Mouse (Mus musculus): ENCODE measurements around the gene Itgb6. TPM values are rescaled to one million over a fixed set of nuclear protein-coding genes. Genes with fewer than 3 reads are reported as not detected.

Itgb6 gene
- polyA plus RNA-seq, 1 experiment = not detected

DNA sequence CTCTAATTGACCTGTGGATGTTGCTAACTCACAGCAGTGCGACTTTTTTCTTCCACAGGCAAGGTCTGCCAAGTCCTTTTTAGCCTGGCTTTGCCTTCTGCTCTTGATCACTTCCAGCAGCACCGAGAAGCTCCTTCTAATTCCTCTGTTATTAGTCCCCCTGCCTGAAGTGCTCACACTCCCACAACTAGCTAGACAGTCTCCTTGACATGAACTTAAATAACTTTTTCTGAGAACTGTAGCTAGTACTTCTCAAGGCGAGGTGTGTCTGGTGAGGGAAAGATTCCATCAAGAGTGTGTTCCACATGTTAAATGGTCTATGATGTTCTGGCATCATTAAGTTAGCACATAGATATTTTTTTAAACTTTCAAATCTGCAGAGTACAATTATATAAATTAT, 15.6 kb downstream of the Itgb6 start:
- WGBS = 85% methylated on average over 3 of the region's 3 CpGs
- Histone ChIP-seq H3K27me3 (ENCODE audit: control insufficient read depth, insufficient read depth, low read length) (no peaks in the 10 kb centered on the region), H3K36me3 (ENCODE audit: control insufficient read depth, insufficient read depth, low read length) (no peaks in the 10 kb centered on the region), H3K27ac (ENCODE audit: insufficient read depth, low read length) (no peak overlapping the region), H3K4me3 (ENCODE audit: extremely low read depth, insufficient read depth, insufficient read length) (no peak overlapping the region), H3K4me1 (ENCODE audit: control insufficient read depth, insufficient read depth, insufficient read length) (no peaks in the 10 kb centered on the region)
- no peak for TF ChIP-seq POLR2A (IDR thresholded peaks at IDR 0.05; ENCODE audit: low read depth, low read length)
- no peak for TF ChIP-seq CTCF (IDR thresholded peaks at IDR 0.05; ENCODE audit: extremely low read depth, insufficient read depth, insufficient read length, insufficient replicate concordance)
- no peak for DNase-seq (ENCODE audit: low read depth in 1 of 2, low spot score in 2 of 2)

DNA sequence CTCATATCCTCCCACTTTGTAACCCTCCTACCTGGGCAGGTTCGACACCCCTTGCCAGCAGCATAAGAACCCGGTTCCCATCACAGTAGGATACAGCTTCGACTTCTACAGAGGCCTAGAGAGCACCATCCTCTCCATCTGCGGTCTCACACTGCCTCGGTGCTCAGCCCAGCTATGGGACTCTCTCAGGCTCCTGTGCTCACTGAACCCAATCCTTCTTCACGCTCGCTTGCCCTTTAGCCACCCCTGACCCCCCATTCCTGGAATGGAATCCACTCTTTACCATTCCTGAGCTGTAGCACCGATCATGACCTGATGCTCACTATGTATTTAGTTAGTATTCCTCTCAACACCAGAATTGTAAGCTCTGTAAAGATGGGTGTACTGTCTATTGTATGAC, 17.0 kb downstream of the Itgb6 start:
- no peaks in the 10 kb centered on the region for H3K27me3 ChIP-seq (ENCODE audit: control insufficient read depth, insufficient read depth, low read length)
- TF ChIP-seq CTCF (IDR thresholded peaks at IDR 0.05; ENCODE audit: extremely low read depth, insufficient read depth, insufficient read length, insufficient replicate concordance) = no peak
- no peaks in the 10 kb centered on the region for H3K4me1 ChIP-seq (ENCODE audit: control insufficient read depth, insufficient read depth, insufficient read length)
- DNase-seq (ENCODE audit: low read depth in 1 of 2, low spot score in 2 of 2) = no peak
- 91% methylated on average over 8 of the region's 8 CpGs for WGBS
- H3K36me3 ChIP-seq (ENCODE audit: control insufficient read depth, insufficient read depth, low read length) = no peaks in the 10 kb centered on the region
- H3K4me3 ChIP-seq (ENCODE audit: extremely low read depth, insufficient read depth, insufficient read length) = no peak overlapping the region
- no peak overlapping the region for H3K27ac ChIP-seq (ENCODE audit: insufficient read depth, low read length)

DNA sequence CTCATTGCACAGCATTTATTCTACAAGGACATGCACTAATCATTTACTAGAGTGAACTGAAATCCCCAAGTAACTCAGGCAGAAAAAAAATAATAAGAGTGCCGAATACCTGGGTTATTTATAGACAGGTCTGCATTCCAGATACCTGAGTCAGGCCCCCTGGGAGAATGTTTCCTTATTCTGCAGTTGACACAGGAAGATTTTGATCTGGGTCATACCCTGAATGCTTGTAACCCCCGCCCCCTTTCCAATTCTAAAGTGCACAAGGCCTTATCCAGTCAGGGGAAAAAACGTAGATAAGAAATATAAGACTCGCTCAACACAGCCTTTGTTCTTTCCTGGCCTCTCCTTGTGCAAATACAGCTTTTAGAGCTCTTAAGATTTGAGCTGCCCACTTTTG, 19.1 kb downstream of the Itgb6 start:
- no peaks in the 10 kb centered on the region for H3K4me1 ChIP-seq (ENCODE audit: control insufficient read depth, insufficient read depth, insufficient read length)
- no peak for DNase-seq (ENCODE audit: low read depth in 1 of 2, low spot score in 2 of 2)
- H3K36me3 ChIP-seq (ENCODE audit: control insufficient read depth, insufficient read depth, low read length) = no peaks in the 10 kb centered on the region
- no peak overlapping the region for H3K27ac ChIP-seq (ENCODE audit: insufficient read depth, low read length)
- 76% methylated on average over 4 of the region's 4 CpGs for WGBS
- H3K27me3 ChIP-seq (ENCODE audit: control insufficient read depth, insufficient read depth, low read length) = no peaks in the 10 kb centered on the region
- no peak for TF ChIP-seq POLR2A (IDR thresholded peaks at IDR 0.05; ENCODE audit: low read depth, low read length)
- TF ChIP-seq CTCF (IDR thresholded peaks at IDR 0.05; ENCODE audit: extremely low read depth, insufficient read depth, insufficient read length, insufficient replicate concordance) = no peak
- no peak overlapping the region for H3K4me3 ChIP-seq (ENCODE audit: extremely low read depth, insufficient read depth, insufficient read length)

GRCm38 (mm10) chr2:60700956-60701355, 21.5 kb downstream of the Itgb6 start:
- H3K27ac ChIP-seq (ENCODE audit: insufficient read depth, low read length) = no peak overlapping the region
- WGBS = 93% methylated on average over 4 of the region's 4 CpGs
- no peak for TF ChIP-seq CTCF (IDR thresholded peaks at IDR 0.05; ENCODE audit: extremely low read depth, insufficient read depth, insufficient read length, insufficient replicate concordance)
- TF ChIP-seq POLR2A (IDR thresholded peaks at IDR 0.05; ENCODE audit: low read depth, low read length) = no peak
- H3K4me3 ChIP-seq (ENCODE audit: extremely low read depth, insufficient read depth, insufficient read length) = no peak overlapping the region
- no peaks in the 10 kb centered on the region for H3K27me3 ChIP-seq (ENCODE audit: control insufficient read depth, insufficient read depth, low read length)
- H3K4me1 ChIP-seq (ENCODE audit: control insufficient read depth, insufficient read depth, insufficient read length) = no peaks in the 10 kb centered on the region
- DNase-seq (ENCODE audit: low read depth in 1 of 2, low spot score in 2 of 2) = no peak
- no peaks in the 10 kb centered on the region for H3K36me3 ChIP-seq (ENCODE audit: control insufficient read depth, insufficient read depth, low read length)

DNA sequence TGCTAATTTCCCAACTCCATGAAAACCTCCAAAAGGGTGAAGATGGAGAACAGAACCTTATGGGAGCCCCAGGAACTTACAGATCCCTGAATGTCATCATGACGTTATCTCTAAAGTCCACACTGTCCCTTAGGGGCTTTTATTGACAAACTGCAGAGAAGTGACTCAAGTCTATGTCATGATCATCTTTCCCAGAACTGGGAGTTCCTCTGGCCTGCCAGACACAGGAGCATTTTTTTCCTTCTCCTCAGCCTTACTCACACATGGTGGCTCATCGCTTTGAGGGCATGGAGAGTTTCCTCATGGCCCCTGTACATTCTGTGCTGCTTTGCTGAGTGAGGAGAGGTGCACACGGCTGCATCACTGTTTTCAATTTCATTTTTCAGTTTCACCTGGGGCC, 22.4 kb downstream of the Itgb6 start:
- TF ChIP-seq POLR2A (IDR thresholded peaks at IDR 0.05; ENCODE audit: low read depth, low read length) (no peak), CTCF (IDR thresholded peaks at IDR 0.05; ENCODE audit: extremely low read depth, insufficient read depth, insufficient read length, insufficient replicate concordance) (no peak)
- 87% methylated on average over 3 of the region's 3 CpGs for WGBS
- DNase-seq (ENCODE audit: low read depth in 1 of 2, low spot score in 2 of 2) = no peak
- Histone ChIP-seq H3K27me3 (ENCODE audit: control insufficient read depth, insufficient read depth, low read length) (no peaks in the 10 kb centered on the region), H3K27ac (ENCODE audit: insufficient read depth, low read length) (no peak overlapping the region), H3K4me1 (ENCODE audit: control insufficient read depth, insufficient read depth, insufficient read length) (no peaks in the 10 kb centered on the region), H3K4me3 (ENCODE audit: extremely low read depth, insufficient read depth, insufficient read length) (no peak overlapping the region), H3K36me3 (ENCODE audit: control insufficient read depth, insufficient read depth, low read length) (no peaks in the 10 kb centered on the region)

DNA sequence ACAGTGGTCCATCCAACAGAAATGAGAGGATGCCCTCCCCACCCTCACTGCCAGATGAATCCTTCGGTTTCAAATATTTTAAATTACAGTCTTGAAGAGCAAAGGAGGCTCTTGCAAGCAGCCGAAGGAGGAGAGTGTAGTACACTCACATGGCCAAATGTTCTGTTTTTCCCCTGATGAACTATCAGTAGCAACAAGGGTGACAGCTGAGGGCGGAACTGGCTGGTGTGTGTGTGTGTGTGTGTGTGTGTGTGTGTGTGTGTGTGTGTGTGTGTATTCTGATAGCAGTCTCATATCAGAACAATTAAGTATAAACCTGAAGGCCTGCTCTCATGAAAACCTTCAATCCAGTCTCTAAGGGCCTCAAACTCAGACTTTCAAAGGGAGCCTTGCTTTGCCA, 22.9 kb downstream of the Itgb6 start:
- H3K27me3 ChIP-seq (ENCODE audit: control insufficient read depth, insufficient read depth, low read length) = no peaks in the 10 kb centered on the region
- no peak for TF ChIP-seq CTCF (IDR thresholded peaks at IDR 0.05; ENCODE audit: extremely low read depth, insufficient read depth, insufficient read length, insufficient replicate concordance)
- TF ChIP-seq POLR2A (IDR thresholded peaks at IDR 0.05; ENCODE audit: low read depth, low read length) = no peak
- no peak overlapping the region for H3K4me3 ChIP-seq (ENCODE audit: extremely low read depth, insufficient read depth, insufficient read length)
- WGBS = 86% methylated on average over 3 of the region's 3 CpGs
- no peak for DNase-seq (ENCODE audit: low read depth in 1 of 2, low spot score in 2 of 2)
- no peak overlapping the region for H3K27ac ChIP-seq (ENCODE audit: insufficient read depth, low read length)
- H3K4me1 ChIP-seq (ENCODE audit: control insufficient read depth, insufficient read depth, insufficient read length) = no peaks in the 10 kb centered on the region
- H3K36me3 ChIP-seq (ENCODE audit: control insufficient read depth, insufficient read depth, low read length) = no peaks in the 10 kb centered on the region

DNA sequence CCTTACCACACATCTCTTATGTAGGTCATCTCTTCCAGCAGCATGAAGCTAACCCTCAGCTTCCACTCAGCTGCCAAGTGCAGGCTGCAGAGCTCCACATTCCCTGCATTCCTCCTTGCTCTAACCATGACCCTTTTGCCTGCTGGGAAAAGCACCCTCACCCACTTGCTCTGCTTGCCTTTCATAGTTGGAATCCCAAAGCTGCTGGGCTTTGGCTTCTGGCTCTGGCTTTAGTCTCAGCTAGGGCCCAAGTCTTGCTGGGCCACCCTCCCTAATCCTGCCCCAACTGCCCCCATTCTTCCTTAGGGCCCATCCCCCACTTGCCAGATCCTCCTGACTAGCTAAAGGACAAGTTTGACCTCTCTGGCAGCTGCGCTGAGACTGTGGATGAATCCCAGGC, 24.3 kb downstream of the Itgb6 start:
- no peak for DNase-seq (ENCODE audit: low read depth in 1 of 2, low spot score in 2 of 2)
- no peaks in the 10 kb centered on the region for H3K27me3 ChIP-seq (ENCODE audit: control insufficient read depth, insufficient read depth, low read length)
- WGBS = 73% methylated on average over 1 of the region's 1 CpGs
- no peaks in the 10 kb centered on the region for H3K4me1 ChIP-seq (ENCODE audit: control insufficient read depth, insufficient read depth, insufficient read length)
- no peaks in the 10 kb centered on the region for H3K36me3 ChIP-seq (ENCODE audit: control insufficient read depth, insufficient read depth, low read length)
- TF ChIP-seq CTCF (IDR thresholded peaks at IDR 0.05; ENCODE audit: extremely low read depth, insufficient read depth, insufficient read length, insufficient replicate concordance) (no peak), POLR2A (IDR thresholded peaks at IDR 0.05; ENCODE audit: low read depth, low read length) (no peak)
- no peak overlapping the region for H3K27ac ChIP-seq (ENCODE audit: insufficient read depth, low read length)
- H3K4me3 ChIP-seq (ENCODE audit: extremely low read depth, insufficient read depth, insufficient read length) = no peak overlapping the region

Data from spleen, adult 2 months (tissue).